Mouse (Mus musculus) C2C12 (cell line): ENCODE measurements around the gene Kiss1r. TPM values are rescaled to one million over a fixed set of nuclear protein-coding genes. Genes with fewer than 3 reads are reported as not detected.

Experiments
- H3K27me3 ChIP-seq: one replicate; pipeline ENCODE4 v1.6.1; 2011; ENCODE audit not compliant: control insufficient read depth, insufficient read depth, insufficient read length
- H3K36me3 ChIP-seq: one replicate; pipeline ENCODE4 v1.6.1; 2011; ENCODE audit not compliant: control insufficient read depth, insufficient read depth
- H3K4me3 ChIP-seq: one replicate; pipeline ENCODE4 v1.5.1; 2011; ENCODE audit warnings: mild to moderate bottlenecking, control low read depth; ENCODE audit not compliant: poor library complexity, insufficient read depth, severe bottlenecking
- H3K79me2 ChIP-seq: one replicate; pipeline ENCODE4 v1.6.1; 2011; ENCODE audit not compliant: control insufficient read depth, insufficient read depth
- H3K79me3 ChIP-seq: one replicate; pipeline ENCODE4 v1.6.1; 2011; ENCODE audit warnings: low read depth, control low read depth
- H3ac ChIP-seq: one replicate; pipeline ENCODE3; 2011; ENCODE audit warnings: low read depth; ENCODE audit not compliant: control insufficient read depth, insufficient read length
- CEBPB ChIP-seq: IDR thresholded peaks from one replicate; pipeline ENCODE4 v1.6.1; 2011; ENCODE audit warnings: low read depth, mild to moderate bottlenecking, control low read depth, moderate library complexity
- CTCF ChIP-seq: IDR thresholded peaks from one replicate; pipeline ENCODE4 v1.5.1; 2011; ENCODE audit not compliant: control insufficient read depth, insufficient read depth, insufficient read length
- FOSL1 ChIP-seq: IDR thresholded peaks from one replicate; pipeline ENCODE4 v1.8.0; 2011; ENCODE audit warnings: mild to moderate bottlenecking, low read length; ENCODE audit not compliant: poor library complexity, insufficient read depth, severe bottlenecking
- MAX ChIP-seq: IDR thresholded peaks from one replicate; pipeline ENCODE4 v1.6.1; 2011; ENCODE audit warnings: mild to moderate bottlenecking, control low read depth
- MYOD1 ChIP-seq: IDR thresholded peaks from one replicate; pipeline ENCODE4 v1.6.1; 2011; ENCODE audit warnings: low read depth; ENCODE audit not compliant: control insufficient read depth, insufficient read length
- MYOG ChIP-seq: IDR thresholded peaks from one replicate; pipeline ENCODE4 v1.6.1; 2011; ENCODE audit not compliant: control insufficient read depth, insufficient read length; ENCODE audit errors: extremely low read depth
- USF1 ChIP-seq: IDR thresholded peaks from one replicate; pipeline ENCODE4 v1.6.1; 2011; ENCODE audit warnings: low read depth, mild to moderate bottlenecking, control low read depth, moderate library complexity
- polyA plus RNA-seq: library from polyadenylated mRNA; unstranded; fragments of >200 nt; fragmentation: generic; extraction: Trizol; gene quantifications from one replicate; pipeline ENCODE4 v1.2.1, GENCODE M21; 2012; ENCODE audit warnings: missing spikeins

Kiss1r gene
- polyA plus RNA-seq, 1 experiment: 0.13 TPM

DNA sequence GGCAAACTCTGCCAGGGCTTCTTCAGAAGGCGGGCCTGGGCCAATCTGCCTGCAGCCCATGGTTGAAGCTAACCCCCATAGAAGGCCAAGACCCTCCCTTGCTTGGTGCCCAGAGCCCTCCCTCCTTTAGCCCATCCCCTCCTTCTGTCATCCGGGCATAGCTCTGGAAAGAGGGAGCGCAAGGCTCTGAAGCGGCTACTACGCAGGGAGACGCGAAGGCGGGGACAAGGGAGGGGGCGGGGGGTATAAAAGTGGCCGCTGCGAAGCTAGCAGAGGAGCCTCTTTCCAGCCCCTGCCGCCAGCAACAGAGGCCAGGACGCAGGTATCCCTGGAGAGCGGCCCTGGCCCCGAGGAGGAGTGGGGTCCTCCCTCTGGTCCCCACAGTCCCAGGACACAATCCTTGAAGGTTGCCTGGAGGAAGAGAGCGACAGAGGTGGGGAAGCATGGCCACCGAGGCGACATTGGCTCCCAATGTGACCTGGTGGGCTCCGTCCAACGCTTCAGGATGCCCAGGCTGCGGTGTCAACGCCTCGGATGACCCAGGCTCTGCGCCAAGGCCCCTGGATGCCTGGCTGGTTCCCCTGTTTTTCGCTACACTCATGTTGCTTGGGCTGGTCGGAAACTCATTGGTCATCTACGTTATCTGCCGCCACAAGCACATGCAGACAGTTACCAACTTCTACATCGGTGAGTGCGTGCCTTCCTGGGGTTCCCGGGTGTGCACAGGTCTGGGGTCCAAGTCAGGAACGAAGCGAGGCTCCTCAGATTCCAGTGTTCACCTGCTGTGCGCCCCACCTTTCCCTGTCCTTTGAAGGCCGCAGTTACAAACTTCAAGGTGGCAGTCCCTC is 1.7 kb downstream of the Kiss1r start:
- Histone ChIP-seq H3K79me3 (peaks cover 2% of the 10 kb centered on the region), H3K36me3 (no peaks in the 10 kb centered on the region), H3K79me2 (peaks cover 24% of the 10 kb centered on the region), H3K4me3 (no peak overlapping the region), H3K27me3 (peaks cover 34% of the 10 kb centered on the region), H3ac (no peak overlapping the region)
- TF ChIP-seq MYOG (no peak), MYOD1 (no peak), FOSL1 (no peak), MAX (no peak), CTCF (no peak), USF1 (no peak), CEBPB (no peak)

DNA sequence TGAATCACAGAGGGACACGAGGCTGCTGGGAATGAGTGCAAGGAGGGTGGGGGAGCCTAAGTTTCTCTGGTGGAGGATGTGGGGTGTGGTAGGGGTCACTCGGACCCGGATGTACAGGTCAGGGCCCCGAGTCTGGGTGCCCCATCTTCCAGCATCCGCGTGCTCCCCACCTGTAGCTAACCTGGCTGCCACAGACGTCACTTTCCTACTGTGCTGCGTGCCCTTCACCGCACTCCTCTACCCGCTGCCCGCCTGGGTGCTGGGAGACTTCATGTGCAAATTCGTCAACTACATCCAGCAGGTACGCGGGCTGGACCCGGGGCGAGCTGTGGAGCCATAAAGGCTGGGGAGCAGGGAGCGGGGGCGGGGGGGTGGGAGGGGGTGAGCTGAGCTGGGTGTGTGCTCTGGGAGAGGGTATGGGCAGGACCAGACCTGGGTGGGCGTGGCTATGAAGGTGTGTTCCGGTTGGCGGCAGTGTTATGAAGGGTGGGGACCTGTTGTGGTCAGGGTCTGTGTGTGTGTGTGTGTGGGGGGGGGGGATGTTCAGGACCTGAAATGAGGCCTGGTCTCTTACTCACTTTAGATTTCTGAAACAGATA is 2.6 kb downstream of the Kiss1r start:
- no peak overlapping the region for H3K4me3 ChIP-seq
- peak overlapping the region; percentile 7 for H3ac ChIP-seq
- TF ChIP-seq MYOD1 (no peak), USF1 (no peak), CTCF (no peak), FOSL1 (no peak), CEBPB (no peak), MAX (no peak), MYOG (no peak)
- peaks cover 2% of the 10 kb centered on the region for H3K79me3 ChIP-seq
- no peaks in the 10 kb centered on the region for H3K36me3 ChIP-seq
- H3K79me2 ChIP-seq: peaks cover 24% of the 10 kb centered on the region
- peaks cover 34% of the 10 kb centered on the region for H3K27me3 ChIP-seq

DNA sequence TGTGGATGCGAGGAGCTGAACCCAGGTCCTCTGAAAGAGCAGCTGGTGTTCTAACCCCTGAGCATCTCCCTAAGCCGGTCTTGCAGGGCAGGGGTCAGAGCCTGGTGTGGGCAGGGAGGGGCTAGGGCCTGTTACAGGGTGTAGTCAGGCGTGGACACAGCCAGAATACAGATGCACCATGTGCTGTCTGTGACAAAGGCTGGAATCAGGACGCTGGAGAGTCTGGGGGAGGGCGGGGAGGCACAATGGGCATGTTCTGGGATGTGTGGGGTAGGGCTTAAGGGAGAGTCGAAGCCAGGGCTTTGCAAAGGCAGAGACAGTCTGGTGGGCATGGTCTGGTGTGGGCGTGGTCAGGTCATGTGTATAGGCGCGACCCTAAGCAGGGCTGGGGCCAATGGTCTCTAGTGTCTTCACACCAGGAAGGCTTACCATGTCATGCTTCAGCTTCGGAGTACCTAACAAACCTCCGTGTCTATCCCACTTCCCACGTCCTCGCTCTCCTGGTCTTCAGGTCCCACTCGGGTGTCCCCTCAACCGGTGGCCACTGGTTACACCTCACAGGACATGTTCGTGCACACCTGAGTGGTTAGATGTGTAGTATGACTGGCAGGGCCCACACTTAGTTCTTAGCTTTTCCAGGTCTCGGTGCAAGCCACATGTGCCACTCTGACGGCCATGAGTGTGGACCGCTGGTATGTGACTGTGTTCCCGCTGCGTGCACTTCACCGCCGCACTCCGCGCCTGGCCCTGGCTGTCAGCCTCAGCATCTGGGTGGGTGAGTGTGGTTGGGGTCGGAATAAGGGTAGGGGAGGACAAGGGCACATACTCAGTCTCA is 3.5 kb downstream of the Kiss1r start:
- Histone ChIP-seq H3K79me3 (peaks cover 2% of the 10 kb centered on the region), H3K4me3 (no peak overlapping the region), H3ac (no peak overlapping the region), H3K27me3 (peaks cover 34% of the 10 kb centered on the region), H3K36me3 (no peaks in the 10 kb centered on the region), H3K79me2 (peaks cover 14% of the 10 kb centered on the region)
- TF ChIP-seq USF1 (no peak), MAX (no peak), FOSL1 (no peak), CTCF (no peak), CEBPB (no peak), MYOG (no peak), MYOD1 (no peak)

DNA sequence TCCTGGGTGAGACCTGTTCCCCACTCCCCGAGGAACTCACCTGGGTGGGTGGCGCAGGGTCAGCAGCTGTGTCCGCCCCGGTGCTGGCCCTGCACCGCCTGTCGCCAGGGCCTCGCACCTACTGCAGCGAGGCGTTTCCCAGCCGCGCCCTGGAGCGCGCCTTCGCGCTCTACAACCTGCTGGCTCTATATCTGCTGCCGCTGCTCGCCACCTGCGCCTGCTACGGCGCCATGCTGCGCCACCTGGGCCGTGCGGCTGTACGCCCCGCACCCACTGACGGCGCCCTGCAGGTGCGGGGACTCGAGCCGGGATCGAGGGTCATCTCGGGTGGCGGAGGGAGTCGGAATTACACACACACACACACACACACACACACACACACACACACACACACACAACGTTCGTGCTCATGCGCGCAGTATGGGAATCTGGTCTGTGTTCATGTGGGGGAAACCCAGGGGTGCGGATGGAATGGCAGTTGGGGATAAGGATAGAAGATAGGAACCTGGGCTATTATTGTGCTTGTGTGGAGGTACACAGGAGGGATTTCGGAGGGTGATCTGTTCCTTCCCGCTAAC is 4.3 kb downstream of the Kiss1r start, which contains the start of gene R3hdm4:
TSS of gene R3hdm4 (minus strand) at position 251 of the 578 bp plus-strand sequence.
- no peaks in the 10 kb centered on the region for H3K79me3 ChIP-seq
- H3K27me3 ChIP-seq: peaks cover 34% of the 10 kb centered on the region
- H3K79me2 ChIP-seq: peaks cover 7% of the 10 kb centered on the region
- no peak within 1 kb of the TSS for H3ac ChIP-seq
- no peak within 1 kb of the TSS for H3K4me3 ChIP-seq
- no peaks in the 10 kb centered on the region for H3K36me3 ChIP-seq
- TF ChIP-seq USF1: no peak
- no peak for TF ChIP-seq CTCF
- TF ChIP-seq CEBPB: no peak
- no peak for TF ChIP-seq MAX
- TF ChIP-seq MYOD1: no peak
- no peak for TF ChIP-seq FOSL1
- no peak for TF ChIP-seq MYOG

DNA sequence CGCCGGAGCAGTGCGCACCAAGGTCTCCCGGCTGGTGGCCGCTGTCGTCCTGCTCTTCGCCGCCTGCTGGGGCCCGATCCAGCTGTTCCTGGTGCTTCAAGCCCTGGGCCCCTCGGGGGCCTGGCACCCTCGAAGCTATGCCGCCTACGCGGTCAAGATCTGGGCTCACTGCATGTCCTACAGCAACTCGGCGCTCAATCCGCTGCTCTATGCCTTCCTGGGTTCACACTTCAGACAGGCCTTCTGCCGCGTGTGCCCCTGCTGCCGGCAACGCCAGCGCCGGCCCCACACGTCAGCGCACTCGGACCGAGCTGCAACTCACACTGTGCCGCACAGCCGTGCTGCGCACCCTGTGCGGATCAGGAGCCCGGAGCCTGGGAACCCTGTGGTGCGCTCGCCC is 4.8 kb downstream of the Kiss1r start:
- H3ac ChIP-seq: no peak overlapping the region
- H3K79me2 ChIP-seq: peaks cover 1% of the 10 kb centered on the region
- H3K4me3 ChIP-seq: no peak overlapping the region
- TF ChIP-seq MAX: no peak
- TF ChIP-seq USF1: no peak
- TF ChIP-seq CEBPB: no peak
- TF ChIP-seq MYOG: no peak
- no peak for TF ChIP-seq FOSL1
- TF ChIP-seq CTCF: no peak
- no peak for TF ChIP-seq MYOD1
- no peaks in the 10 kb centered on the region for H3K79me3 ChIP-seq
- H3K27me3 ChIP-seq: peaks cover 34% of the 10 kb centered on the region
- H3K36me3 ChIP-seq: no peaks in the 10 kb centered on the region
